Mouse (Mus musculus) heart, adult 2 months (tissue): ENCODE results near the gene Ddah2.
A peak's percentile ranks its signal among the peaks of the same experiment; 100 is the strongest.

Source experiments
- CTCF ChIP-seq: fragments of 200-600 bp; IDR thresholded peaks from 2 replicates; pipeline ENCODE4 v1.8.1; 2022; ENCODE audit warnings: antibody characterized with exemption, mild to moderate bottlenecking, moderate library complexity
- POLR2A ChIP-seq: fragments of 200-500 bp; IDR thresholded peaks from 2 replicates; pipeline ENCODE4 v1.6.1; 2011; ENCODE audit warnings: mild to moderate bottlenecking, low read depth, low read length, control low read depth; ENCODE audit not compliant: insufficient read depth

- no peak for TF ChIP-seq CTCF
- TF ChIP-seq POLR2A = peak; percentile 94
Observed at GRCm38 (mm10) chr17:35050126-35050750, 8.6 kb upstream of the Ddah2 start.
